Mouse (Mus musculus) cerebellum, postnatal 36 days (tissue): Measurements from ENCODE around the gene 2200002D01Rik.
"Not testable (repeated sequence)": the region's sequence is repeated elsewhere in the genome, so short reads cannot be mapped to it uniquely, and the experiment has no call there.

Experiments
- DNase-seq, 2 experiments: peaks; one replicate each; pipeline ENCODE4 v3.0.0; 2021 to 2022; ENCODE audit warnings: mixed read lengths in 2 of 2

Gene 2200002D01Rik

DNA sequence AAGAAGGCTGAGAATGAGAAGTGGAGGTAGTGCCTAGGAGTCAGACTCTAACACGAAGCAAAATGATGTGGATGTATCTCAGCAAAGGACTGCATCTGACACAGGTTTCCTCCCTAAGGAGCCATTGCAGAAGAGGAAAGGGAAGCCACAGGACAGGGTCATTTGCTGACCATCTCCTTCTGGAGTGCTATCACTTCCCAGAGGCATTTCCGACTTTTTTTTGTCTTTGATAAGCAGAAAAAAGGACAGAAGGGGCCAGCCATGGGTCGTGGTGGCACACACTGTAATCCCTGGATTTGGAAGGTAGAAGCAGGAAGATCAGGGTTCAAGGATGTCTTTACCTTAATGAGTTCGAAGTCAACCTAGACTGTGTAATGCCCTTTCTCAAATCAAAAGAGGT lies 11.7 kb downstream of the 2200002D01Rik start:
- DNase-seq = no peak

GRCm38 (mm10) chr7:29234661-29235060 lies 13.6 kb downstream of the 2200002D01Rik start:
- no peak for DNase-seq

- DNase-seq = no peak
These were observed 14.5 kb downstream of the 2200002D01Rik start for GRCm38 (mm10) chr7:29233745-29234144.

DNA sequence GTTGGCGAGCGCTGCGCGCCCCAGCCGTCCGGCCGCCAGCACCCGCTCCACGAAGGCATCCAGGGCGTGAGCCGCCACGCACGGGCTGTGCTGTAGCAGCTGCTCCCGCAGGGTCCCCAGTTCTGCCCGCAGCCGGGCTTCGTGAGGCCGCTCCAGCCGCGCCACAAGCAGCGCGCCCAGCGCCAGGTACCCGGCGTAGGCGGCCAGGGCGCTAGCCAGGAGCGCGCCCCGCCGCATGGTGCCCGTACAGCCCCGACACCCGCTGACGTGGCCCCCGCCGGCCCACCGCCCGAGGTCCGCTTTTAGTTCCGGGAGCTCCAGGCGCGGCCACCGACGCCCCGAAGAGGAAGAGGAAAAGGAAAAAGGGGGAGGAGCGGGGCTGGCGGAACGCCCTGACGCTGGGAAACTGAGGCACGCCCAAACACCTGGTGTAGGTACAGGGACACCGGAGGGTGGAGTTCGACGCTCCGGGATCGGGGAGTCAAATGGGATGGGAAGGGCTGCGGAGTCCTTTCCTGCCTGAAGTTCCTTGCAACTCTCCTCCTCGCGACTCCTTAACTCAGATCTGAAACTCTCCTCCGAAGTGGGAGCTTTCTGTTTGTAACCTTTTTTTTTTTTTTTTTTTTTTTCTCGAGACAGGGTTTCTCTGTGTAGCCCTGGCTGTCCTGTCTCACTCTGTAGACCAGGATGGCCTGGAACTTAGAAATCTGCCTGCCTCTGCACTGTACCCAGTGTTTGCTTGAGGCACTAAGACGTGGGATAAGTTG lies 15.8 kb downstream of the 2200002D01Rik start, which contains the start of gene Kcnk6:
Kcnk6 (minus strand) TSS at position 269 of the 767 bp plus-strand sequence.
- no peak for DNase-seq

DNA sequence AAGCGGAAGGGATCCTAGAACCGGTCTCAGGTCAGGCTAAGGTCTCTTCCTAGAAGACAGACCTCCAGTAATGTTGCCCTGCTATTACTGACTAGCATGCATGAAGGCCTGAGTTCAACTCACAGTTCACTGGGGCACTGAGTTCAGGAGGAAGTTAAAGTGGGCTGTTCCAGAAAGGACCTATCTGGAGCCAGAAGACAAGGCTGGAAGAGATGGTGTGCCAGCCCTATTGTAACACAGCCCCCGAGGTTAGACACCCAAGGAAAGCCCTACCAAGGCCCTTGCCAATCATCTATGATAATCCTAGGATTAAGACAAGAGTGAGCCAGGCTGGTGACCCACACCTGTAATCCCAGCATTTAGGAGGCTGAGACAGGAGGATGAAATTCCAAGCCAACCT lies 16.7 kb downstream of the 2200002D01Rik start:
- DNase-seq = no peak

DNA sequence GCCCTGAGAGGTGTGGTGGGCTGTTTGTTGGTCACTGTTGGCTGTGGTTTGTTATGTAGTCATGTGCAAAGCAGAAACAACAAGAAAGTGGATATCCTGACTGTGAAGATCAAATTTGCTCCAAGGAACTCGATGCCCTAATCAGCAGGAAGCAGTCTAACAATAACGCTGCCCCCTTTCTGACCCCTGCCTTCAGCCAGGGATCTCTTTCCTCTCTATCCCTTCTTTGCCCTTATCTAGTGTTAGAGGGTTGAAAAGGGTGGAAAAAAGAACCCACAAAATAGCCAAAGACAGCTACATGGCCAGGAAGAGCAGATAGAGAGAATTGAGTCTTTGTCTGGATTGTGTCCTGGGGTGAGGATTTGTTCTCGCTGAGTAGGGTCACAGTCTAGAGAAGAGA lies 17.7 kb downstream of the 2200002D01Rik start:
- DNase-seq = no peak

DNA sequence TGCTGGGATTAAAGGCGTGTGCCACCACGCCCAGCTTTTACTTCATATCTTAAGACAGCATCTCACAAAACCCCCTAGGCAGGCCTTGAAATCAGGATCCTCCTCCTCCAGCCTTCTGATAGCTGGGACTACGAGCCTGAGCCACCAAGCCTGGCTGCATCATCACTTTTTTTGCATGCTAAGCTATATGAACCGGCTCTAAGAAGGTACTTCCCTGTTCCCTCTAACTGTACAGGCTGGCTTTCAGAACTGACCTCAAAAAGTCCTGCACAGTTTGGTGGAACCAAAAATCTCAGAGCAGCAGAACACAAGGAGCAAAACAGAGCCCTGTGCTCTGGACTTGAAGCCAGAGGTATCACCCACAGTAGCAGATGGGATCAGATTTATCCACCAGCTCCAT lies 20.1 kb downstream of the 2200002D01Rik start:
- no peak for DNase-seq

DNA sequence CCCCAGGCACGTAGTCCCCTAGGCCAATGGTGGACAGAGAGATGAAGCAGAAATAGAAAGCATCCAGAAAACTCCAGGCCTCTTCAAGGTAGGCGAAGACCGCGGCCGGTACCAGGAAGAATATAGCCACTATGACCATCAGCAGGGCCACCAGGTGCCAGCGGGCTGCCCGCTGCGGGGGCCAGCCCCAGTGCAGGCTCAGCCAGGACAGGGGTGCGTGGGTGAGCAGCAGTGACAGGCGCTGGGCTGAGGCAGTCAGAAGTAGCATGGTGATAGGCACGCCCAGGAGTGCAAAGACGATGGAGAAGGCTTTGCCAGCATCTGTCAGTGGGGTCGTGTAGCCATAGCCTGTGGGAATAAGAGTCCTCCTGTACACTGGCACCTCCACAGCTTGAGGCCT lies 22.7 kb downstream of the 2200002D01Rik start:
- no peak for DNase-seq

GRCm38 (mm10) chr7:29224756-29225394 lies 23.4 kb downstream of the 2200002D01Rik start:
- DNase-seq = no peak

GRCm38 (mm10) chr7:29214846-29215245 lies 33.4 kb downstream of the 2200002D01Rik start:
- no peak for DNase-seq

GRCm38 (mm10) chr7:29214236-29214635 lies 34.0 kb downstream of the 2200002D01Rik start:
- no peak for DNase-seq

DNA sequence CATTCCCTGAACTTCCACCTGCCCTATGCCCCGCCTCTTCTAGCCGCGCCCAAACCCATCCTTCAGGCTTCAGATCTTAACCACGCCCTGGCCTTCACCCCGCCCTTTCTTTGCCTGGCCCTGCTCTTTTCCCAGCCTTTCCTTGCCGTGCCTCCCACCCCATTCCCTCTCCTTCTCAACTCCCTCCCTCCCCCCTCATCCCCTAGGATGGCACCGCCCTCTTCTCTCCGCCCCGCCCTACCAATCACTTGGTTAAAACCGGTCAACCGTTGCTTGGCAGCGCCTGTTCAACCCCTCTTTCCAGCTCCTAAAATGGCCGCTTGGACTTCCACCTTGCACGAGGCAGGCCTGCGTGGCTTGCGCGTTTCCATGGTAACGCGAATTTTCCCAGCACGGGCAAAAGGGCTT lies 34.6 kb downstream of the 2200002D01Rik start, which contains the start of gene Catsperg1:
Catsperg1 (minus strand) TSS at position 361 of the 408 bp plus-strand sequence.
- DNase-seq = peak; percentile 36 to 45

- not testable (repeated sequence) for DNase-seq
These were observed 35.3 kb downstream of the 2200002D01Rik start for GRCm38 (mm10) chr7:29212775-29213560.

- DNase-seq = no peak
These were observed 36.0 kb downstream of the 2200002D01Rik start for GRCm38 (mm10) chr7:29212199-29212765.

DNA sequence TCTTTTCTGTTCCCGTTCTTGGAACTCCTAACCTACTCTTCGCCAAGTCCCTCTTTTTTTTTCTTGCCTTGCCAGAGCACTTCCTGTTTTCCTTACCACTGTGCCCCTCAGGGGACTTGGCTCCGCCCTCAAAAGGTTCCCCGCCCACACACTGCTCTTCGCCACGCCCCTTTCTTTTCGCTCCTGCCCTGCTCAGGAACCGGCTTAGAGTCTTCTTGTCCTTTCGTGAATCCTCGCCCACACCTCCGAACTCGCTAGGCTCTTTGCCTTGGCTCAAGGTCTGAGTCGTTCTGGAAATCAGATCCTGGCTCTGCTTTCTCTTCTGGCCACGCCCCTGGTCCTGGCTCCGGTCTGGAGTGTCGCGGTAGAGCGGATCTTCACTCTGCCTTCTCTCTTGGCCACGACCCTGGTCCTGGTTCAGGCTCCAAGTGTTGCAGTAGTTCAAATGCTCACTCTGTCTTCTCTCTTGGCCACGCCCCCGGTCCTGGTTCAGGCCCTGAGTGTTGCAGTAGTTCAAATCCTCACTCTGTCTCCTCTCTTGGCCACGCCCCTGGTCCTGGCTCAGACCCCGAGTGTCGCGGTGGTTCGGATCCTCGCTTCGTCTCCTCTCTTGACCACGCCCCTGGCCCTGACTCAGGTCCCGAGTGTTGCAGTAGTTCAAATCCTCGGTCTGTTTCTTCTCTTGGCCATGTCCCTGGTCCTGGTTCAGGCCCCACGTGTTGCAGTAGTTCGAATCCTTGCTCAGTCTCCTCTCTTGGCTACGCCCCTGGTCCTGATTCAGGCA lies 36.7 kb downstream of the 2200002D01Rik start:
- peak; percentile 29 to 37 for DNase-seq

DNA sequence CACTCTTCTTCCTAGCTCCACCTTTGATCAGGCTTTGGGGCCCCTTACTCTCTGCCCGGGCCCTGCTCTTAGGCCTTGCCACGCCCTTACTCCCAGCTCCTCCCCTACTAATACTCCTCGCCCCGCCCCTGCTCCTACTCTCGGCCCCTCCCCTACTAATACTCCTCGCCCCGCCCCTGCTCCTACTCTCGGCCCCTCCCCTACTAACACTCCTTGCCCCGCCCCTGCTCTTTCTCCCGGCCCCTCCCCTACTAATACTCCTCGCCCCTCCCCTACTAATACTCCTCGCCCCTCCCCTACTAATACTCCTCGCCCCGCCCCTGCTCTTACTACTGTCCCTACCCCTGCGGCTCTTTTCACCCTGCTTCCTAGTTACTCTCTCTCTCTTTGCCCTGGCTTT lies 37.3 kb downstream of the 2200002D01Rik start:
- DNase-seq = not testable (repeated sequence)

DNA sequence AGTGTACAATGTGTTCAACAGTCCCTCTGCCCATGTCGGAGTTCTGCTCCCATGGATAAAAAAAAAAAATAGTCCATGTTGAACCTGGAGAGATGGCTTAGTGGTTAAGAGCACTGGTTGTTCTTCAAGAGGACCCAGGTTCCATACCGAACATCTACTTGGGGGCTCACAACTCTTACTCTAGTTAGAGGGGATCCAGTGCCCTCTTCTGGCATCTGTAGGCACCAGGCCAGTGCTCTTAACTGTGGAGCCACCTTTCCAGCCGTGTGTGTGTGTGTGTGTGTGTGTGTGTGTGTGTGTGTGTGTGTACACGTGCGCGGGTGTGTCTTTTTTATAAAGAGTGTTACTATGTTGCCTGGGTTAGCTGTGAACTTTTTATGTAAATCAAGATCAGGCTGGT lies 45.7 kb downstream of the 2200002D01Rik start:
- no peak for DNase-seq
